Mouse (Mus musculus) liver, adult (tissue): ENCODE data around the gene Bahd1.

ENCODE experiments used
- GATA4 ChIP-seq: IDR thresholded peaks from 2 replicates; pipeline ENCODE4 v1.6.1; 2014; ENCODE audit warnings: mild to moderate bottlenecking, low read length; ENCODE audit not compliant: insufficient replicate concordance

Gene Bahd1

GRCm38 (mm10) chr2:118899981-118900825, at the start of gene Bahd1:
Gene Bahd1, plus strand, starts transcription at chr2:118900377.
- no peak for TF ChIP-seq GATA4

- no peak for TF ChIP-seq GATA4
Measured at GRCm38 (mm10) chr2:118851756-118852155, 48.4 kb upstream of the Bahd1 start.

- peak; percentile 41; the same call in 1 of the 2 replicates for TF ChIP-seq GATA4
Measured at GRCm38 (mm10) chr2:118861454-118862339, 38.5 kb upstream of the Bahd1 start, which contains the start of gene Ivd. Gene Ivd, plus strand, starts transcription at chr2:118861954.

GRCm38 (mm10) chr2:118862340-118862675, 37.9 kb upstream of the Bahd1 start:
- TF ChIP-seq GATA4 = no peak

GRCm38 (mm10) chr2:118870601-118871000, 29.6 kb upstream of the Bahd1 start:
- no peak for TF ChIP-seq GATA4

- no peak for TF ChIP-seq GATA4
Measured at GRCm38 (mm10) chr2:118871032-118871431, 29.1 kb upstream of the Bahd1 start.

GRCm38 (mm10) chr2:118873018-118873417, 27.2 kb upstream of the Bahd1 start:
- TF ChIP-seq GATA4 = no peak

- no peak for TF ChIP-seq GATA4
Measured at GRCm38 (mm10) chr2:118873890-118874430, 26.2 kb upstream of the Bahd1 start.

- no peak for TF ChIP-seq GATA4
Measured at GRCm38 (mm10) chr2:118875316-118875715, 24.9 kb upstream of the Bahd1 start.

- TF ChIP-seq GATA4 = no peak
Measured at GRCm38 (mm10) chr2:118876453-118876852, 23.7 kb upstream of the Bahd1 start.

- TF ChIP-seq GATA4 = no peak
Measured at GRCm38 (mm10) chr2:118881019-118881418, 19.2 kb upstream of the Bahd1 start.

- TF ChIP-seq GATA4 = no peak
Measured at GRCm38 (mm10) chr2:118881956-118882355, 18.2 kb upstream of the Bahd1 start.

- TF ChIP-seq GATA4 = no peak
Measured at GRCm38 (mm10) chr2:118882840-118883679, 17.1 kb upstream of the Bahd1 start.

GRCm38 (mm10) chr2:118887440-118887839, 12.7 kb upstream of the Bahd1 start:
- no peak for TF ChIP-seq GATA4

- TF ChIP-seq GATA4 = no peak
Measured at GRCm38 (mm10) chr2:118887845-118888548, 12.2 kb upstream of the Bahd1 start.

- TF ChIP-seq GATA4 = no peak
Measured at GRCm38 (mm10) chr2:118891173-118891572, 9.0 kb upstream of the Bahd1 start.
